Mouse (Mus musculus): ENCODE measurements around the gene Gpc2. TPM values are rescaled to one million over a fixed set of nuclear protein-coding genes. Genes with fewer than 3 reads are reported as not detected.

Gene Gpc2
- total and polyA plus RNA-seq, 3 experiments = 0.04 TPM; not detected in 2

DNA sequence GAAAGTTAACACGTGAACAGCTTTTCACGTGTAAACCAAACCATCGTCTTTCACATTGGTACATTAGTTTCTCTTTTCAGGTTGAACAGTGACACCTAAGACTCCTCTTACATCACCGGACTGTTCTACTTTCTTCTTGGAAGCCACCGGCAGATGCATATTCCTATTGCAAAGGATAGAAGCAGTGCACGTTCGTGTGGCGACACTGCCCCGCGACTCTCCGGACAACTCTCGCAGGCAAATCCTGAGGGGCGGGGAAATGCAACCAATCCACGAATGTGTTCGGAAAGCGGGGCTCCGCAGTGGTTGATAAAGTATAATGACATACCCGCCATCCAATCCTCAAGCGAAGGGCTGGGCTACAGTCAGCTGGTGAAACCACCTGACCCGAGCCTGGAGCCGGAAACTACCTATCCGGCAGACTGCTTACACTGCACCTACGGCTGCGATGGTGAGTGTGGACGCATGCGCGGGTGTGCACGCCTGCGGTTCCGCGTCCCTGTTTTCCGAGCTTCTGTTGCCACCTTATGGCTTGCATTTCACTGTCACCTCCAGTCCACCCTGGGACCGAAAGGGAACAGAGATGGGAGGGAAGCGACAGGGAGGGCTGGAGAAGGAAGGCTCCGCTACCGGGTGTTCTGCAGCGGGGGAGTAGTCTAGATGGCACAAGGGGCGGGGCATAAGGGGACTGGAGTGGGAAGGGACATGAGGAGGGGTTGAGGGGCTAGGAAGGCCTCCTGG, 24.3 kb downstream of the Gpc2 start, which contains the start of gene Lamtor4 (continued):
- TF ChIP-seq EP300 (IDR thresholded peaks at IDR 0.05; ENCODE audit: low read depth in 1 of 2, low read length in 2 of 2) (0 out of 4 replicates have a peak, but pooled peaks of 1 of the 2 experiments have one; percentile 13), POLR2A (IDR thresholded peaks at IDR 0.05; ENCODE audit: control insufficient read depth in 1 of 2, insufficient read depth in 1 of 2, low read depth in 1 of 2, low read length in 2 of 2, poor library complexity in 1 of 2) (peak; percentile 68 to 94), CHD1 (IDR thresholded peaks at IDR 0.05; ENCODE audit: low read depth, low read length) (peak; percentile 10; the same call in 1 of the 2 replicates), GABPA (IDR thresholded peaks at IDR 0.05; ENCODE audit: low read depth, low read length) (no peak), TCF12 (IDR thresholded peaks at IDR 0.05; ENCODE audit: low read depth, low read length) (peak; percentile 55), ZMIZ1 (IDR thresholded peaks at IDR 0.05; ENCODE audit: low read depth, low read length) (peak; percentile 94), ZKSCAN1 (IDR thresholded peaks at IDR 0.05; ENCODE audit: low read depth, low read length) (no peak), POLR2AphosphoS5 (IDR thresholded peaks at IDR 0.05; ENCODE audit: borderline replicate concordance, low read depth, low read length) (no peak), E2F4 (IDR thresholded peaks at IDR 0.05; ENCODE audit: borderline replicate concordance, low read depth, low read length) (no peak), HCFC1 (IDR thresholded peaks at IDR 0.05; ENCODE audit: low read depth, low read length) (peak; percentile 81), MYB (IDR thresholded peaks at IDR 0.05; ENCODE audit: low read depth, low read length) (no peak), ELF1 (IDR thresholded peaks at IDR 0.05; ENCODE audit: low read depth, low read length) (peak; percentile 88)

- H3K27ac ChIP-seq (ENCODE audit: control insufficient read depth, low read depth, low read length) = no peak overlapping the region
- H3K27me3 ChIP-seq (ENCODE audit: control insufficient read depth in 1 of 2, insufficient read depth in 2 of 2, low read length in 2 of 2) = no peaks in the 10 kb centered on the region; a peak in 1 of 4 replicates
- H3K9me3 ChIP-seq (replicated peaks; ENCODE audit: insufficient read depth, low read length) = no peaks in the 10 kb centered on the region
- peaks cover 8 to 24% of the 10 kb centered on the region in 2 experiments for H3K4me1 ChIP-seq (ENCODE audit: control insufficient read depth in 1 of 2, insufficient read depth in 2 of 2, low read length in 2 of 2)
- DNase-seq (ENCODE audit: low read depth, low spot score) = peak; percentile 18
- no peaks in the 10 kb centered on the region; the same call in 1 of the 2 replicates for H3K79me2 ChIP-seq (ENCODE audit: control insufficient read depth, insufficient read depth, low read length, poor library complexity)
- H3K36me3 ChIP-seq (ENCODE audit: control insufficient read depth in 1 of 2, insufficient read depth in 2 of 2, low read length in 2 of 2) = peaks cover 0 to 24% of the 10 kb centered on the region in 2 experiments; a peak in 2 of 4 replicates
- TF ChIP-seq USF2 (IDR thresholded peaks at IDR 0.05; ENCODE audit: borderline replicate concordance in 1 of 2, insufficient read depth in 1 of 2, low read depth in 1 of 2, low read length in 2 of 2) (no peak), ETS1 (IDR thresholded peaks at IDR 0.05; ENCODE audit: low read depth, low read length) (no peak), POLR2A (IDR thresholded peaks at IDR 0.05; ENCODE audit: control insufficient read depth in 1 of 2, insufficient read depth in 1 of 2, low read depth in 1 of 2, low read length in 2 of 2, poor library complexity in 1 of 2) (no peak), CTCF (IDR thresholded peaks at IDR 0.05 in 2 of 3, conservative IDR thresholded peaks at IDR 0.05 in 1 of 3; ENCODE audit: control insufficient read depth in 1 of 3, insufficient read depth in 1 of 3, low read depth in 2 of 3, low read length in 3 of 3, poor library complexity in 1 of 3, severe bottlenecking in 1 of 3) (peak in 2 of 3 experiments; percentile 10 to 25; a peak in 2 of 6 replicates), SMC3 (IDR thresholded peaks at IDR 0.05; ENCODE audit: low read depth, low read length) (no peak), E2F4 (IDR thresholded peaks at IDR 0.05; ENCODE audit: borderline replicate concordance, low read depth, low read length) (no peak), TBP (IDR thresholded peaks at IDR 0.05; ENCODE audit: low read depth, low read length) (no peak), MAZ (IDR thresholded peaks at IDR 0.05; ENCODE audit: low read depth, low read length) (no peak), RAD21 (IDR thresholded peaks at IDR 0.05; ENCODE audit: low read depth, low read length) (peak; percentile 10; the same call in 1 of the 2 replicates), GABPA (IDR thresholded peaks at IDR 0.05; ENCODE audit: low read depth, low read length) (no peak), CHD2 (IDR thresholded peaks at IDR 0.05; ENCODE audit: low read length) (no peak)
- no peak overlapping the region for H3K4me3 ChIP-seq (ENCODE audit: control insufficient read depth in 1 of 2, insufficient read depth in 1 of 2, low read depth in 2 of 2, low read length in 2 of 2)
- no peak overlapping the region for H3K9ac ChIP-seq (ENCODE audit: control insufficient read depth, low read depth, low read length, poor library complexity, severe bottlenecking)
These were observed 26.7 kb downstream of the Gpc2 start for GRCm38 (mm10) chr5:138253061-138253460.
